Mouse (Mus musculus): Measurements from ENCODE around the gene Aplp2. TPM values are rescaled to one million over a fixed set of nuclear protein-coding genes. Genes with fewer than 3 reads are reported as not detected.

Aplp2 gene
- polyA plus RNA-seq, 1 experiment = 78.0 TPM

DNA sequence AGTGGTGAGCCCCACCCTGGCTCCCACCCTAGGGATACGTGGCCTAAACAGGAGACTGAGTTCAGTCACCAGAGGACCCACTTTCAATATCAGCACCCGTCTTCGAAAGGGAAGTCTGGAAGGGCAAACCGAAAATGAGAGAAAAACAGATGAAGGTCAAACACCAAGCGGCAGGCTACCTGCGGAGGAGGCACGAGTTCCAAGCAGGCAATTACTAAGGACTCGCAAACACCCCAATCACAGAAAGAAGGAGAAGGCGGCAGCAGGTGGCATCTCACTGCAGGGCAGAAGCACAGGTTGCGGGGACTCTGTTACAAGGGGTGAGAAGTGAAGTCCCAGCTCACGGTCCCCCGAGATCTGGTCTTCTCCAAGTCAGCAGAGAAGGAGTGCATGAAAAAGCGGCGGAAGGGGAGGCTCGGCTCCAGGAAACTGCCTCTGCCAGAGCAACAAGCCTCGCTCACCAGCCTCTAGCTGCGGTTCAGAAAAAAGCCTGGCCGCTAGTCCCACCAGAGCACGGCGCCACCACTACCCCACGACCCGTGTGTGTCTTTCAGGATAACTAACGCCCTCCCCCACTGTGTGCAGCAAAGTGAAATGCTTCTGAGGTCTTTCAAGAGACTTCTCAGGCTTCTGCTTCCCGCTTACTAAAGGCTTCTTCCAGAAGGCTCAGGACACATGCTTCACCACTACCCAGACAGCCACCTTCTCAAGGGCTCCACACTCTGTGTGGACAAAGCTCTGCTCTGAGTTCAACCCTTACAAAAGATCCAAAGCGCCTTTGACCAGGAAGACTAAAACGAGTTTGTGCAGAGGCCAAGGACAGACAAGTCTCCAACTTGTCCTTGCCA, 81.0 kb downstream of the Aplp2 start:
- Histone ChIP-seq H3K27me3 (ENCODE audit: control insufficient read depth, insufficient read depth, low read length) (0 out of 2 replicates have a peak, but pooled peaks cover 2% of the 10 kb centered on the region), H3K36me3 (ENCODE audit: control insufficient read depth, insufficient read depth, low read length) (no peaks in the 10 kb centered on the region), H3K4me3 (ENCODE audit: extremely low read depth, insufficient read depth, insufficient read length) (peak overlapping the region; percentile 60), H3K27ac (ENCODE audit: insufficient read depth, low read length) (peak overlapping the region; percentile 56), H3K4me1 (ENCODE audit: control insufficient read depth, insufficient read depth, insufficient read length) (peaks cover 9% of the 10 kb centered on the region)
- peak in 1 of 2 experiments; percentile 8 for DNase-seq (ENCODE audit: low read depth in 1 of 2, low spot score in 2 of 2)
- TF ChIP-seq POLR2A (IDR thresholded peaks at IDR 0.05; ENCODE audit: low read depth, low read length) (no peak), CTCF (IDR thresholded peaks at IDR 0.05; ENCODE audit: extremely low read depth, insufficient read depth, insufficient read length, insufficient replicate concordance) (no peak)
- 1% methylated on average over 26 of the region's 26 CpGs for WGBS

- 2% methylated on average over 8 of the region's 8 CpGs for WGBS
- peak overlapping the region; percentile 60; the same call in 1 of the 2 replicates for H3K4me3 ChIP-seq (ENCODE audit: extremely low read depth, insufficient read depth, insufficient read length)
These were observed 81.7 kb downstream of the Aplp2 start for GRCm38 (mm10) chr9:31129956-31130355.

GRCm38 (mm10) chr9:31127876-31128465, 83.6 kb downstream of the Aplp2 start:
- H3K4me1 ChIP-seq (ENCODE audit: control insufficient read depth, insufficient read depth, insufficient read length) = peaks cover 9% of the 10 kb centered on the region
- H3K27ac ChIP-seq (ENCODE audit: insufficient read depth, low read length) = no peak overlapping the region
- 0 out of 2 replicates have a peak, but pooled peaks cover 2% of the 10 kb centered on the region for H3K27me3 ChIP-seq (ENCODE audit: control insufficient read depth, insufficient read depth, low read length)
- WGBS = 25% methylated on average over 12 of the region's 12 CpGs
- DNase-seq (ENCODE audit: low read depth in 1 of 2, low spot score in 2 of 2) = no peak
- no peak for TF ChIP-seq POLR2A (IDR thresholded peaks at IDR 0.05; ENCODE audit: low read depth, low read length)
- TF ChIP-seq CTCF (IDR thresholded peaks at IDR 0.05; ENCODE audit: extremely low read depth, insufficient read depth, insufficient read length, insufficient replicate concordance) = no peak
- H3K4me3 ChIP-seq (ENCODE audit: extremely low read depth, insufficient read depth, insufficient read length) = no peak overlapping the region
- H3K36me3 ChIP-seq (ENCODE audit: control insufficient read depth, insufficient read depth, low read length) = no peaks in the 10 kb centered on the region

More at GRCm38 (mm10) chr9:31129956-31130355, 81.7 kb downstream of the Aplp2 start:
- Histone ChIP-seq H3K27me3 (ENCODE audit: control insufficient read depth, insufficient read depth, low read length) (0 out of 2 replicates have a peak, but pooled peaks cover 2% of the 10 kb centered on the region), H3K27ac (ENCODE audit: insufficient read depth, low read length) (peak overlapping the region; percentile 56), H3K4me1 (ENCODE audit: control insufficient read depth, insufficient read depth, insufficient read length) (peaks cover 9% of the 10 kb centered on the region), H3K36me3 (ENCODE audit: control insufficient read depth, insufficient read depth, low read length) (no peaks in the 10 kb centered on the region)
- TF ChIP-seq CTCF (IDR thresholded peaks at IDR 0.05; ENCODE audit: extremely low read depth, insufficient read depth, insufficient read length, insufficient replicate concordance) = no peak
- TF ChIP-seq POLR2A (IDR thresholded peaks at IDR 0.05; ENCODE audit: low read depth, low read length) = no peak
- DNase-seq (ENCODE audit: low read depth in 1 of 2, low spot score in 2 of 2) = peak; percentile 51 to 67

DNA sequence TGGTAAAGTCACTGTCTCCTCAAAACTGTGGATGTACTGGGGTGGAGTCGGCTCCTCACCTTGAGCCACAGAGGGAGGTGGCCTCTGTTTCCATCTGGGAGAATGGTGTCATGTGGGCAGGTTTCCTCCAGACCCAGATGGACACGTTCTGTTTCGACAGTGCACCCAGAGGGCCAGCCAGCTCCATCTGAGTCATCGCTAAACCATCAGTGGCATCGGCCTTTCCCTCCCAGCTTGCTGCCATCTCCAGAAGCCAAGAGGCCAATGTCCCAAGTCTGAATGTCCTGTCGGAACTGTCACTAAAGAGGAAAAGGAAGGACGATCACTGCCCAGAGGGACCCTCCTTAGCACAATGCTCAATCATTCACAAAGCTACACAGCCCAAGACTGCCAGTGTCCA, 85.5 kb downstream of the Aplp2 start:
- Histone ChIP-seq H3K27me3 (ENCODE audit: control insufficient read depth, insufficient read depth, low read length) (no peaks in the 10 kb centered on the region), H3K36me3 (ENCODE audit: control insufficient read depth, insufficient read depth, low read length) (no peaks in the 10 kb centered on the region), H3K27ac (ENCODE audit: insufficient read depth, low read length) (no peak overlapping the region), H3K4me1 (ENCODE audit: control insufficient read depth, insufficient read depth, insufficient read length) (peaks cover 3% of the 10 kb centered on the region), H3K4me3 (ENCODE audit: extremely low read depth, insufficient read depth, insufficient read length) (no peak overlapping the region)
- TF ChIP-seq CTCF (IDR thresholded peaks at IDR 0.05; ENCODE audit: extremely low read depth, insufficient read depth, insufficient read length, insufficient replicate concordance) (no peak), POLR2A (IDR thresholded peaks at IDR 0.05; ENCODE audit: low read depth, low read length) (no peak)
- DNase-seq (ENCODE audit: low read depth in 1 of 2, low spot score in 2 of 2) = no peak
- WGBS = 93% methylated on average over 7 of the region's 7 CpGs

DNA sequence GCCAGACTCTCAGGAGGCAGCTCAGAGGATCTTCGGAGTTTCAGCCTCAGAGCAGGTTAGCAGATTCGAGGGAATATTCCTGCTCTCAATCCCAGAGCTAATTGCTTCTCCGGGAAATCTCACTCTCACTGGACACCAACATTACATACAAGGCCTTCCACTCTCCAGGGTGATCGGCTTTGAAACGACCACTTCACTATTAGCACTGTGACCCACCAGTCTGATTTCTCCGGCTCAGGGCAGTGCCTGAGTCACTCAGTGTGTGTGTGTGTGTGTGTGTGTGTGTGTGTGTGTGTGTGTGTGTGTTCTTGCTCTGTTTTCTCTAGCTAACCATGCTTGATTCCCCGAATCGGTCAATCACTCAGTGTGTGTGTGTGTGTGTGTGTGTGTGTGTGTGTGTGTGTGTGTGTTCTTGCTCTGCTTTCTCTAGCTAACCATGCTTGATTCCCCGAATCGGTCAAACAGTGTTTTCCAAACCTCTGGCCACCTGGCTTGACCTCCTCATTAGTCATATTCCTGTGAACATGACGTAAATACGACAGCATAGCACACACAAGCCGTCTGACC, 89.1 kb downstream of the Aplp2 start:
- WGBS = 89% methylated on average over 13 of the region's 13 CpGs
- no peak for DNase-seq (ENCODE audit: low read depth in 1 of 2, low spot score in 2 of 2)
- TF ChIP-seq CTCF (IDR thresholded peaks at IDR 0.05; ENCODE audit: extremely low read depth, insufficient read depth, insufficient read length, insufficient replicate concordance) (no peak), POLR2A (IDR thresholded peaks at IDR 0.05; ENCODE audit: low read depth, low read length) (no peak)
- Histone ChIP-seq H3K4me3 (ENCODE audit: extremely low read depth, insufficient read depth, insufficient read length) (no peak overlapping the region), H3K27me3 (ENCODE audit: control insufficient read depth, insufficient read depth, low read length) (no peaks in the 10 kb centered on the region), H3K27ac (ENCODE audit: insufficient read depth, low read length) (no peak overlapping the region), H3K4me1 (ENCODE audit: control insufficient read depth, insufficient read depth, insufficient read length) (peaks cover 11% of the 10 kb centered on the region; the same call in 1 of the 2 replicates), H3K36me3 (ENCODE audit: control insufficient read depth, insufficient read depth, low read length) (no peaks in the 10 kb centered on the region)

DNA sequence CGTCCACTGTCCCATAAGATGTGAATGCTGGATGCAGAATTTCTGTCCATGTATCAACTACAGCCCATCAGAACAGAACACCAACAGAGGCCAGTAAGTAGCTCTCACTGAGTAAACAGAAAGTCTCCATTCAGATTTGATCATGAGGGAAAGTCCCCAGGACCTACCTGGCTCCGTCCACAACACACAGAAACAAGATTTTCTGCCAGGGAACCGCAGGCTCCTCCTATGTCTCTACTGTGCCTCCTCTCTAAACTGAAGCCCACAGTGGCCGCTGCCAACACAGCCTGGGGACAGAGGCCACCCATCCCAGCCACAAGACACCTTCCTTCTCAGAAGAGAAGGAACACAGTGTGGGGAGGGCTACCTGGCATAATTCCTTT, 91.1 kb downstream of the Aplp2 start:
- no peak for DNase-seq (ENCODE audit: low read depth in 1 of 2, low spot score in 2 of 2)
- no peak for TF ChIP-seq POLR2A (IDR thresholded peaks at IDR 0.05; ENCODE audit: low read depth, low read length)
- no peak for TF ChIP-seq CTCF (IDR thresholded peaks at IDR 0.05; ENCODE audit: extremely low read depth, insufficient read depth, insufficient read length, insufficient replicate concordance)
- Histone ChIP-seq H3K4me1 (ENCODE audit: control insufficient read depth, insufficient read depth, insufficient read length) (peaks cover 11% of the 10 kb centered on the region; the same call in 1 of the 2 replicates), H3K27me3 (ENCODE audit: control insufficient read depth, insufficient read depth, low read length) (no peaks in the 10 kb centered on the region), H3K36me3 (ENCODE audit: control insufficient read depth, insufficient read depth, low read length) (no peaks in the 10 kb centered on the region), H3K27ac (ENCODE audit: insufficient read depth, low read length) (no peak overlapping the region), H3K4me3 (ENCODE audit: extremely low read depth, insufficient read depth, insufficient read length) (no peak overlapping the region)
- WGBS = 63% methylated on average over 4 of the region's 4 CpGs

Data from spleen, adult 2 months (tissue).